Mouse (Mus musculus) cerebellum, adult 11-12 months (tissue): ENCODE results near the gene Lama5.
A peak's percentile ranks its signal among the peaks of the same experiment; 100 is the strongest.

ENCODE experiments used
- DNase-seq: peaks from one replicate; pipeline ENCODE4 v3.0.0; 2022

Gene Lama5

GRCm38 (mm10) chr2:180254436-180255209 lies 29.0 kb upstream of the Lama5 start:
- no peak for DNase-seq

- no peak for DNase-seq
Observed at GRCm38 (mm10) chr2:180251838-180252237, 26.2 kb upstream of the Lama5 start.

GRCm38 (mm10) chr2:180250930-180251611 lies 25.4 kb upstream of the Lama5 start:
- peak; percentile 77 for DNase-seq

GRCm38 (mm10) chr2:180248947-180249660 lies 23.4 kb upstream of the Lama5 start:
- peak; percentile 10 for DNase-seq

GRCm38 (mm10) chr2:180247916-180248315 lies 22.3 kb upstream of the Lama5 start:
- no peak for DNase-seq

- DNase-seq = no peak
Observed at GRCm38 (mm10) chr2:180243108-180243507, 17.4 kb upstream of the Lama5 start.

- DNase-seq = no peak
Observed at GRCm38 (mm10) chr2:180238591-180238990, 12.9 kb upstream of the Lama5 start.

- DNase-seq = no peak
Observed at GRCm38 (mm10) chr2:180237601-180238345, 12.1 kb upstream of the Lama5 start.

GRCm38 (mm10) chr2:180236930-180237329 lies 11.3 kb upstream of the Lama5 start:
- DNase-seq = no peak

GRCm38 (mm10) chr2:180236500-180236899 lies 10.8 kb upstream of the Lama5 start:
- DNase-seq = no peak

- DNase-seq = no peak
Observed at GRCm38 (mm10) chr2:180235788-180236187, 10.1 kb upstream of the Lama5 start.

GRCm38 (mm10) chr2:180234980-180235379 lies 9.3 kb upstream of the Lama5 start:
- DNase-seq = no peak

- no peak for DNase-seq
Observed at GRCm38 (mm10) chr2:180234353-180234752, 8.7 kb upstream of the Lama5 start.

GRCm38 (mm10) chr2:180233101-180233904 lies 7.6 kb upstream of the Lama5 start:
- no peak for DNase-seq

GRCm38 (mm10) chr2:180230482-180230881 lies 4.8 kb upstream of the Lama5 start:
- no peak for DNase-seq

- DNase-seq = no peak
Observed at GRCm38 (mm10) chr2:180229129-180229528, 3.5 kb upstream of the Lama5 start.

- DNase-seq = no peak
Observed at GRCm38 (mm10) chr2:180228592-180228991, 2.9 kb upstream of the Lama5 start.

GRCm38 (mm10) chr2:180228060-180228458 lies 2.4 kb upstream of the Lama5 start:
- DNase-seq = no peak

GRCm38 (mm10) chr2:180227262-180228059 lies 1.8 kb upstream of the Lama5 start:
- no peak for DNase-seq

- no peak for DNase-seq
Observed at GRCm38 (mm10) chr2:180225044-180225761, 456 bp downstream of the Lama5 start.

GRCm38 (mm10) chr2:180224647-180225043 lies 1.0 kb downstream of the Lama5 start:
- DNase-seq = no peak
